Mouse (Mus musculus): ENCODE results near the gene Sfrp2. TPM values are rescaled to one million over a fixed set of nuclear protein-coding genes. Genes with fewer than 3 reads are reported as not detected.

Gene Sfrp2
- total and polyA plus RNA-seq, 3 experiments = 0.17 to 0.23 (median 0.17) TPM

DNA sequence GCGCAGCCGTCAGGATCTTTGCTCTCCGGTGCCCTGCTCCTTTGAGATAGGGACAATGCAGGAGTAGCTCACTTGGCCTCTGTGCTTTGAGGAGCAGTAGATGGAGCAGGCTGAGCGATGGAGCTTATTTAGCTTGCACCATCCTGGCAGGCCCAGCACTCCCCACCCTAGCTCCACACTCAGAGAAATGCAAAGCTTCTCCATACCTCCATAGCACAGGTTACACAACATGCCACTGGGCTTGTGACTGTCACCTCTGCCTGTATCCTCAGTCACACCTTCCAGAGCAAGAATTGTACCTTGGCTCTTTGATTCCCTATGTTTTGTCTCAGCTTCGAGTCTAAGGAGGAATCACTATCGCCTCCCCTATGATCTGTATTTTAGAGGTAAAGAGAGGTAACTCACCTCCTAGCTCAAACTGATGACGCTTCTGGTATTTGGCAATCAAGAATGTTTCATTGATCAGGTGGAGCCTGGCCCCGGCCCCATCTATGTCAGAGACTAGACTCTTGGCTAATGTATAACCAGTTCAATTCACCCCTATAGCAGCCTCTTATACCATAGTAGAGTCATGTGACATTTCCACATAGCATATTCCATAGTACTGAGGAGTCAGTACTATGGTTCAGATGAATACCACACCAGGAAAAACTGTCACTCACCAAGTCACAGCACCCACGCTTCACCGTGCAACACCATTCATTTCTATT, 5.2 kb downstream of the Sfrp2 start:
- Histone ChIP-seq H3K79me2 (replicated peaks; ENCODE audit: control insufficient read depth, extremely low read depth, insufficient read depth, poor library complexity, severe bottlenecking) (no peaks in the 10 kb centered on the region), H3K27ac (ENCODE audit: insufficient read depth, low read depth) (no peak overlapping the region), H3K27me3 (replicated peaks) (peaks cover 5% of the 10 kb centered on the region), H3K4me3 (replicated peaks in 1 of 3; ENCODE audit: low read depth in 2 of 3, low read length in 2 of 3, poor library complexity in 1 of 3) (no peak overlapping the region), H3K4me2 (ENCODE audit: insufficient read depth, low read depth, poor library complexity, severe bottlenecking) (no peak overlapping the region), H3K36me3 (replicated peaks in 1 of 2; ENCODE audit: control insufficient read depth in 1 of 2, insufficient read depth in 1 of 2, low read length in 1 of 2) (no peaks in the 10 kb centered on the region), H3K4me1 (ENCODE audit: control insufficient read depth in 1 of 2, insufficient read depth in 2 of 2) (0 out of 4 replicates have a peak, but pooled peaks cover 0 to 5% of the 10 kb centered on the region in 2 experiments), H3K9me3 (replicated peaks; ENCODE audit: low read length) (no peaks in the 10 kb centered on the region), H3K9ac (ENCODE audit: insufficient read depth, low read depth) (no peak overlapping the region)
- dilution Hi-C loops (cut with MboI; ENCODE audit: extremely low pct_ligation_motif_present, extremely low pct_unique_long_range_greater_than_20kb, low sequenced_read_pairs) (no loop called here), in situ Hi-C loops (cut with MboI; ENCODE audit: low pct_ligation_motif_present, low pct_unique_long_range_greater_than_20kb, low sequenced_read_pairs) (loop anchor here (25.0 kb wide), 1 partner anchor 484 kb away; no protein-coding TSS in a partner anchor)
- TF ChIP-seq POLR2AphosphoS2 (IDR thresholded peaks at IDR 0.05; ENCODE audit: low read depth, low read length) (no peak), UBTF (IDR thresholded peaks at IDR 0.05; ENCODE audit: low read depth, low read length) (no peak), HCFC1 (IDR thresholded peaks at IDR 0.05; ENCODE audit: low read depth, low read length) (no peak), NRF1 (IDR thresholded peaks at IDR 0.05; ENCODE audit: low read depth, low read length) (no peak), MAFK (IDR thresholded peaks at IDR 0.05; ENCODE audit: insufficient replicate concordance, low read length) (no peak), JUND (conservative IDR thresholded peaks at IDR 0.05; ENCODE audit: low read depth, low read length) (no peak), NELFE (IDR thresholded peaks at IDR 0.05; ENCODE audit: low read depth, low read length) (no peak), ZKSCAN1 (IDR thresholded peaks at IDR 0.05; ENCODE audit: borderline replicate concordance, low read depth, low read length) (no peak), POLR2A (IDR thresholded peaks at IDR 0.05; ENCODE audit: low read depth, low read length) (no peak), PAX5 (IDR thresholded peaks at IDR 0.05; ENCODE audit: low read length) (no peak), E2F4 (IDR thresholded peaks at IDR 0.05; ENCODE audit: insufficient replicate concordance, low read depth, low read length) (no peak), IRF4 (IDR thresholded peaks at IDR 0.05; ENCODE audit: low read depth, low read length) (no peak), MAZ (IDR thresholded peaks at IDR 0.05; ENCODE audit: low read depth, low read length) (no peak), MYC (IDR thresholded peaks at IDR 0.05; ENCODE audit: low read depth, low read length) (no peak), RAD21 (IDR thresholded peaks at IDR 0.05; ENCODE audit: low read depth, low read length) (no peak)
- no peak for DNase-seq (ENCODE audit: extremely low read depth)

DNA sequence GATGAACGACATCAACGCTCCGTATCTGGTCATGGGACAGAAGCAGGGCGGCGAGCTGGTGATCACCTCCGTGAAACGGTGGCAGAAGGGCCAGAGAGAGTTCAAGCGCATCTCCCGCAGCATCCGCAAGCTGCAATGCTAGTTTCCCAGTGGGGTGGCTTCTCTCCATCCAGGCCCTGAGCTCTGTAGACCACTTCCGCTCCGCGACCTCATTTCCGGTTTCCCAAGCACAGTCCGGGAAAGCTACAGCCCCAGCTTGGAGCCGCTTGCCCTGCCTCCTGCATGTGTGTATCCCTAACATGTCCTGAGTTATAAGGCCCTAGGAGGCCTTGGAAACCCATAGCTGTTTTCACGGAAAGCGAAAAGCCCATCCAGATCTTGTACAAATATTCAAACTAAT, 7.2 kb downstream of the Sfrp2 start:
- no peak for TF ChIP-seq E2F4 (IDR thresholded peaks at IDR 0.05; ENCODE audit: insufficient replicate concordance, low read depth, low read length)
- no peak for TF ChIP-seq MAX (IDR thresholded peaks at IDR 0.05; ENCODE audit: low read length)
- no peak for TF ChIP-seq JUN (IDR thresholded peaks at IDR 0.05; ENCODE audit: insufficient read depth, low read depth, low read length)
- no peak for TF ChIP-seq PAX5 (IDR thresholded peaks at IDR 0.05; ENCODE audit: low read length)
- no peak for TF ChIP-seq TCF12 (IDR thresholded peaks at IDR 0.05; ENCODE audit: low read depth, low read length)
- TF ChIP-seq BHLHE40 (IDR thresholded peaks at IDR 0.05; ENCODE audit: low read depth, low read length) = no peak
- TF ChIP-seq ZKSCAN1 (IDR thresholded peaks at IDR 0.05; ENCODE audit: borderline replicate concordance, low read depth, low read length) = no peak
- TF ChIP-seq MYC (IDR thresholded peaks at IDR 0.05; ENCODE audit: low read depth, low read length) = no peak
- no peak for TF ChIP-seq POLR2AphosphoS2 (IDR thresholded peaks at IDR 0.05; ENCODE audit: low read depth, low read length)
- TF ChIP-seq MAZ (IDR thresholded peaks at IDR 0.05; ENCODE audit: low read depth, low read length) = no peak
- no peak for TF ChIP-seq IRF4 (IDR thresholded peaks at IDR 0.05; ENCODE audit: low read depth, low read length)
- TF ChIP-seq ETS1 (conservative IDR thresholded peaks at IDR 0.05; ENCODE audit: low read depth, low read length) = no peak
- no peak for DNase-seq (ENCODE audit: extremely low read depth)
- dilution Hi-C loops (cut with MboI; ENCODE audit: extremely low pct_ligation_motif_present, extremely low pct_unique_long_range_greater_than_20kb, low sequenced_read_pairs) (no loop called here), in situ Hi-C loops (cut with MboI; ENCODE audit: low pct_ligation_motif_present, low pct_unique_long_range_greater_than_20kb, low sequenced_read_pairs) (loop anchor here (25.0 kb wide), 1 partner anchor 486 kb away; no protein-coding TSS in a partner anchor)
- no peak overlapping the region for H3K27ac ChIP-seq (ENCODE audit: insufficient read depth, low read depth)
- no peak overlapping the region for H3K4me3 ChIP-seq (replicated peaks in 1 of 3; ENCODE audit: low read depth in 2 of 3, low read length in 2 of 3, poor library complexity in 1 of 3)
- H3K27me3 ChIP-seq (replicated peaks) = no peaks in the 10 kb centered on the region
- H3K9ac ChIP-seq (ENCODE audit: insufficient read depth, low read depth) = no peak overlapping the region
- no peak overlapping the region for H3K4me2 ChIP-seq (ENCODE audit: insufficient read depth, low read depth, poor library complexity, severe bottlenecking)
- no peaks in the 10 kb centered on the region for H3K36me3 ChIP-seq (replicated peaks in 1 of 2; ENCODE audit: control insufficient read depth in 1 of 2, insufficient read depth in 1 of 2, low read length in 1 of 2)
- H3K4me1 ChIP-seq (ENCODE audit: control insufficient read depth in 1 of 2, insufficient read depth in 2 of 2) = no peaks in the 10 kb centered on the region
- H3K79me2 ChIP-seq (replicated peaks; ENCODE audit: control insufficient read depth, extremely low read depth, insufficient read depth, poor library complexity, severe bottlenecking) = no peaks in the 10 kb centered on the region
- H3K9me3 ChIP-seq (replicated peaks; ENCODE audit: low read length) = no peaks in the 10 kb centered on the region
